Mouse (Mus musculus) midbrain, embryonic 11.5 days (tissue): Measurements from ENCODE around the gene Rps11. TPM values are rescaled to one million over a fixed set of nuclear protein-coding genes. Genes with fewer than 3 reads are reported as not detected.
"Not testable (repeated sequence)": the region's sequence is repeated elsewhere in the genome, so short reads cannot be mapped to it uniquely, and the experiment has no call there.

ENCODE experiments used
- ATAC-seq: fragments of 200-750 bp; cut with Nextera tagmentation; 2 replicates; pipeline ENCODE4 v1.8.0; 2017; ENCODE audit warnings: moderate TSS enrichment, moderate library complexity; ENCODE audit not compliant: low FRiP score
- DNase-seq: peaks from one replicate; pipeline ENCODE4 v3.0.0; 2015; ENCODE audit warnings: low spot score; ENCODE audit errors: missing footprints
- H3K27ac ChIP-seq: fragments of 300-500 bp; sonication (generic); 2 replicates; pipeline ENCODE4 v1.5.1; 2014; ENCODE audit warnings: low read depth, low read length
- H3K27me3 ChIP-seq: fragments of 300-500 bp; sonication (generic); 2 replicates; pipeline ENCODE4 v1.6.1; 2014; ENCODE audit warnings: mild to moderate bottlenecking, low read length, moderate library complexity, mixed read lengths; ENCODE audit not compliant: control insufficient read depth, insufficient read depth
- H3K36me3 ChIP-seq: fragments of 300-500 bp; sonication (generic); 2 replicates; pipeline ENCODE4 v1.6.1; 2014; ENCODE audit warnings: mild to moderate bottlenecking, low read length, moderate library complexity, mixed read lengths; ENCODE audit not compliant: control insufficient read depth, insufficient read depth
- H3K4me1 ChIP-seq: fragments of 300-500 bp; sonication (generic); 2 replicates; pipeline ENCODE4 v1.6.1; 2014; ENCODE audit warnings: low read length; ENCODE audit not compliant: control insufficient read depth, insufficient read depth
- H3K4me2 ChIP-seq: fragments of 300-500 bp; sonication (generic); 2 replicates; pipeline ENCODE4 v1.6.1; 2014; ENCODE audit warnings: mild to moderate bottlenecking, moderate library complexity
- H3K4me3 ChIP-seq: fragments of 300-500 bp; sonication (generic); 2 replicates; pipeline ENCODE4 v1.5.1; 2014; ENCODE audit warnings: low read depth, low read length
- H3K9ac ChIP-seq: fragments of 300-500 bp; sonication (generic); 2 replicates; pipeline ENCODE4 v1.6.1; 2014; ENCODE audit warnings: low read length
- H3K9me3 ChIP-seq: fragments of 300-500 bp; sonication (generic); 2 replicates; pipeline ENCODE4 v1.6.1; 2016; ENCODE audit warnings: low read length; ENCODE audit not compliant: control insufficient read depth
- WGBS: fragments of 180-500 bp; shearing (Covaris S2); extraction: QIAGEN DNeasy Blood & Tissue Kit; methylation state at CpG from one replicate; pipeline ENCODE4 v1.1.7; 2014; 5-methylcytosine and 5-hydroxymethylcytosine counted together
- polyA plus RNA-seq: library from polyadenylated mRNA; unstranded; fragments of >200 nt; fragmentation: Nextera tagmentation; extraction: Ambion mirVana; gene quantifications from 2 replicates; pipeline ENCODE4 v1.2.1, GENCODE M21; 2014

Gene Rps11
- polyA plus RNA-seq, 1 experiment from 2014 or later = 1,392 TPM

DNA sequence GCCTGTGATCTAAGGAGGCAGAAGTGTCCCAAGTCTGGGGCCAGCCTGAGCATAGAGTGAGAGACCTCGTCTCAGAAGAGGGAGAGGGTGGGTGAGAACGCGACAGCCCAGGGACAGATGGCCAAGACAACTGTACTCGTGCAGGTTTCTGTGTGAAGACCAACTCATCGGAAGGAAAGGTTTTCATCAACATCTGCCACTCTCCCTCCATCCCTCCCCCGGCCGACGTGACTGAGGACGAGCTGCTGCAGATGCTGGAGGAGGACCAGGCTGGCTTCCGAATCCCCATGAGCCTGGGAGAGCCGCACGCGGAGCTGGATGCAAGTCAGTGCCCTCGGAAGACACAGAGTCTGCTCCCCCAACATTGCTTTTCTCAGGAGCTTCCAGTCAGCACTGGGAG, 33.2 kb upstream of the Rps11 start:
- Histone ChIP-seq H3K27ac (no peak overlapping the region), H3K4me2 (no peak overlapping the region), H3K4me1 (peaks cover 8% of the 10 kb centered on the region; the same call in 1 of the 2 replicates), H3K27me3 (no peaks in the 10 kb centered on the region), H3K9me3 (no peaks in the 10 kb centered on the region), H3K4me3 (no peak overlapping the region), H3K36me3 (no peaks in the 10 kb centered on the region; the same call in 1 of the 2 replicates), H3K9ac (no peak overlapping the region)
- DNase-seq (no peak), ATAC-seq (no peak)
- WGBS = 94% methylated on average over 14 of the region's 14 CpGs

DNA sequence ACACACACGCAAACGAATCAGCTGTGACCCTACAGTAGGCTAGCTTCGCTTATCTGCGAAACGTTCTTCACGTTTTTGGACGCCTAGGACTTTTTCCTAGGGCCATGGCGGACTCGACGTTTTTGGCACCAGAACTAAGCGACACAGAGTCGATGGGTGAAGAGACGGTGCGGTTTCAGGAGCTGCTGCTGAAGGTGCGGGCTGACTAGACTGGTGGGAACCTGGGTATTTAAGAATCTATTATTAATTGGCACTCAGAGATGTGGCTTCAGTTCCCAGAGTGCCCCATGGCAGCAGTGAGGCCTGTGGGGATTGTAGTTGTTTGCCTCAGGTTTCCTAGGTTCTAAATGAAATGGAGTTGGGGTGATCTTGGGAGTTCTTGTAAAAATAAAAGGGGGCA, 32.0 kb upstream of the Rps11 start:
- no peak overlapping the region for H3K4me2 ChIP-seq
- no peak overlapping the region for H3K4me3 ChIP-seq
- 96% methylated on average over 15 of the region's 15 CpGs for WGBS
- H3K4me1 ChIP-seq = peaks cover 8% of the 10 kb centered on the region; the same call in 1 of the 2 replicates
- DNase-seq = no peak
- no peak for ATAC-seq
- no peak overlapping the region for H3K9ac ChIP-seq
- no peaks in the 10 kb centered on the region for H3K9me3 ChIP-seq
- no peak overlapping the region for H3K27ac ChIP-seq
- H3K27me3 ChIP-seq = no peaks in the 10 kb centered on the region
- H3K36me3 ChIP-seq = no peaks in the 10 kb centered on the region; the same call in 1 of the 2 replicates

- peaks cover 8% of the 10 kb centered on the region; the same call in 1 of the 2 replicates for H3K4me1 ChIP-seq
- no peaks in the 10 kb centered on the region; the same call in 1 of the 2 replicates for H3K36me3 ChIP-seq
- ATAC-seq = no peak
- DNase-seq = no peak
- no peak overlapping the region for H3K4me2 ChIP-seq
- H3K4me3 ChIP-seq = no peak overlapping the region
- no peaks in the 10 kb centered on the region for H3K27me3 ChIP-seq
- H3K9ac ChIP-seq = no peak overlapping the region
- H3K9me3 ChIP-seq = no peaks in the 10 kb centered on the region
- no peak overlapping the region for H3K27ac ChIP-seq
- WGBS = 80% methylated on average over 9 of the region's 9 CpGs
These were observed 31.4 kb upstream of the Rps11 start for GRCm38 (mm10) chr7:45155590-45155989.

DNA sequence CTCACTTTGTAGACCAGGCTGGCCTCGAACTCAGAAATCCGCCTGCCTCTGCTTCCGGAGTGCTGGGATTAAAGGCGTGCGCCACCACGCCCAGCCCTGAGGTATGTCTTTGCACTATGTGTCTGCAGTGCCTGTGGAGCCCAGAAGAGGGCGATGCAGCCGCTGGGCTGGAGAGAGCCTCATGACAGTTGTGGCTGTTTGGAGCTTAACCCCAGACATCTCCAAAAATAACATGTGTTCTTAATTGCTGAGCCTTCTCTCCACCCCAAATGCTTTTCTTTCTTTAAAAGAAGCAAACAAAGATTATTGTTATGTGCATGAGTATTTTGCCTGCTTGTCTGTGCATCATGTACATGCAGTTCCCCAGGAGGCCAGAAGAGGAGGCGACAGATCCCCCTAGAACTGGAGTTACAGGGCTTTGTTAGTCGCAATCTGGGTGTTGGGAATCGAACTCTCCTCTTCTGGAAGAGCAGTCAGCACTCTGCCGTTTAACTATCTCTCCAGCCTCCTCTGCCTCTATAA, 30.8 kb upstream of the Rps11 start:
- WGBS = 84% methylated on average over 12 of the region's 12 CpGs
- Histone ChIP-seq H3K27ac (no peak overlapping the region), H3K4me2 (peak overlapping the region; percentile 31), H3K9me3 (no peaks in the 10 kb centered on the region), H3K9ac (no peak overlapping the region), H3K4me3 (peak overlapping the region; percentile 56; the same call in 1 of the 2 replicates), H3K27me3 (no peaks in the 10 kb centered on the region), H3K4me1 (peaks cover 8% of the 10 kb centered on the region; the same call in 1 of the 2 replicates), H3K36me3 (no peaks in the 10 kb centered on the region; the same call in 1 of the 2 replicates)
- DNase-seq (peak; percentile 87), ATAC-seq (no peak; the same call in 1 of the 2 replicates)

GRCm38 (mm10) chr7:45154096-45154992, 30.1 kb upstream of the Rps11 start, which contains the start of the genes Pih1d1 and Aldh16a1:
Gene Pih1d1, plus strand, starts transcription at chr7:45154303.
Gene Aldh16a1, minus strand, starts transcription at chr7:45154584.
- Histone ChIP-seq H3K4me1 (peaks cover 10% of the 10 kb centered on the region), H3K27ac (peak within 1 kb of the TSS; percentile 84), H3K9me3 (no peaks in the 10 kb centered on the region), H3K36me3 (no peaks in the 10 kb centered on the region), H3K27me3 (no peaks in the 10 kb centered on the region), H3K9ac (peak within 1 kb of the TSS; percentile 77), H3K4me3 (peak within 1 kb of the TSS; percentile 56), H3K4me2 (peak within 1 kb of the TSS; percentile 73)
- ATAC-seq (peak; percentile 96), DNase-seq (peak; percentile 100)
- 5% methylated on average over 69 of the region's 69 CpGs for WGBS

- Histone ChIP-seq H3K4me3 (peak overlapping the region; percentile 56), H3K4me2 (peak overlapping the region; percentile 73), H3K4me1 (peaks cover 11% of the 10 kb centered on the region), H3K27me3 (no peaks in the 10 kb centered on the region), H3K9me3 (no peaks in the 10 kb centered on the region), H3K36me3 (no peaks in the 10 kb centered on the region), H3K9ac (peak overlapping the region; percentile 77), H3K27ac (peak overlapping the region; percentile 84)
- 2% methylated on average over 5 of the region's 5 CpGs for WGBS
- ATAC-seq (no peak), DNase-seq (no peak)
These were observed 29.3 kb upstream of the Rps11 start for GRCm38 (mm10) chr7:45153586-45153985.

DNA sequence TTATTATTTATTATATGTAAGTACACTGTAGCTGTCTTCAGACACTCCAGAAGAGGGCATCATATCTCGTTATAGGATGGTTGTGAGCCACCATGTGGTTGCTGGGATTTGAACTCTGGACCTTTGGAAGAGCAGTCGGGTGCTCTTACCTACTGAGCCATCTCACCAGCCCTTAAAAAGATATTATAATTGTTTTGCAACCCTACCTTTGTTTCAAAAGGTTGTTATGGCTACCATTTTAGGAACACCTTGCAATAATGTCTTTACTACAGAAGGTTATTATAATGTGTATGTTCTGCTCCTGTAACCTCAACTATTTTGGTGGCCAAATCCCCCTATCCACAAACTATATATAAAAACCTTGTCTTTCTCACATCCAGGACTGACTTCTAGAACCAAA, 28.8 kb upstream of the Rps11 start:
- not testable (repeated sequence) for ATAC-seq, H3K9ac ChIP-seq, H3K27ac ChIP-seq, H3K9me3 ChIP-seq, H3K36me3 ChIP-seq, H3K27me3 ChIP-seq, DNase-seq
- WGBS = 91% methylated on average over 2 of the region's 2 CpGs
- H3K4me2 ChIP-seq = peak overlapping the region; percentile 73; the same call in 1 of the 2 replicates
- H3K4me3 ChIP-seq = peak overlapping the region; percentile 56; the same call in 1 of the 2 replicates
- H3K4me1 ChIP-seq = peaks cover 11% of the 10 kb centered on the region

DNA sequence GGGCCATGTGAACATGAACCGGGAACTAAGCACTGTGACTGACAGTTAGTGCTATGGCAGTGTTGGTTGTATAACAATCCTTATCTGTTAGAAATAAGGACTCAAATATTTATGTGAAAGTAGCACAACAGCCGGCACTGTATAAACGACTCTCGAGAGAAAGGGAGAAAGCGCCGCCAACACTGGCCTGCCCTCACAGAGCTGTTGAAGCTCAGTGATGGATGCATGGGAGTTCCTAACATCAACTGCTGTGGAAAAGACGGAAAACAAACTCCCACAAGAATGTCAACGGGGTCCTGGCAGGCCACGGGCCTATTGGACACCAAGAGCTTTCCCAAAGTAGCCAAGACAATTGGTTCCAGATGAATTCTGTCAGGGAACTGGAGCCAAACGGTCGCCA, 27.1 kb upstream of the Rps11 start:
- Histone ChIP-seq H3K27ac (no peak overlapping the region), H3K4me2 (no peak overlapping the region), H3K4me1 (peaks cover 11% of the 10 kb centered on the region), H3K4me3 (no peak overlapping the region), H3K27me3 (no peaks in the 10 kb centered on the region), H3K9me3 (no peaks in the 10 kb centered on the region), H3K36me3 (no peaks in the 10 kb centered on the region), H3K9ac (no peak overlapping the region)
- no peak for ATAC-seq
- no peak for DNase-seq
- 82% methylated on average over 11 of the region's 11 CpGs for WGBS

DNA sequence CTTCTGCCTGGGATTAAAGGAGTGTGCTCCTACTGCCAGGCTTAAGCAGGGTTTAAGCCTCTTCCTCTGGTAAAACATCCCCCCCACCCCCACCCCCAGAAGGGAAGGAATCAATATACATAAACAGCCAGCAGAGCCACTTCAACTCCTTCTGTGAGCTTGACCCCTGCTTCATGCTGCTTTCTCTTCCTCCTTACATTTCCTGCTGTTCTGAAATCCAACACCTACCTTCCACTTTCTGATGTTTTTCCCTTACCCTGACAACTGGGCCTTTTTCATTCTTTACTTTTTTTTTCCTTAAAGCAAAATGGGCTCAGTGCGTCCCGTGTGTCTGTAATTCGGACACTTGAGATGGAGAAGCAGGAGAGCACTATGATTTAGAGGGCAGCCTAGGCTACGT, 26.1 kb upstream of the Rps11 start:
- peaks cover 11% of the 10 kb centered on the region for H3K4me1 ChIP-seq
- 58% methylated on average over 4 of the region's 4 CpGs for WGBS
- no peak overlapping the region for H3K27ac ChIP-seq
- no peak for DNase-seq
- no peak overlapping the region for H3K4me3 ChIP-seq
- ATAC-seq = no peak
- H3K9ac ChIP-seq = no peak overlapping the region
- H3K27me3 ChIP-seq = no peaks in the 10 kb centered on the region
- no peaks in the 10 kb centered on the region for H3K9me3 ChIP-seq
- H3K4me2 ChIP-seq = no peak overlapping the region
- H3K36me3 ChIP-seq = no peaks in the 10 kb centered on the region
